Mouse (Mus musculus) cerebellum, adult 8-10 months (tissue): ENCODE measurements around the gene Prpf31.

Source experiments
- DNase-seq: peaks from one replicate; pipeline ENCODE4 v3.0.0; 2022

Gene Prpf31

GRCm38 (mm10) chr7:3630478-3630815 lies 662 bp downstream of the Prpf31 start:
- DNase-seq, result no peak

- no peak for DNase-seq
Measured at GRCm38 (mm10) chr7:3643412-3643811, 13.6 kb downstream of the Prpf31 start.

GRCm38 (mm10) chr7:3643843-3644242 lies 14.1 kb downstream of the Prpf31 start:
- DNase-seq, result no peak

- DNase-seq, result no peak
Measured at GRCm38 (mm10) chr7:3644348-3644671, 14.5 kb downstream of the Prpf31 start.

- peak; percentile 98 for DNase-seq
Measured at GRCm38 (mm10) chr7:3644672-3645487, 15.1 kb downstream of the Prpf31 start, which contains the start of gene Cnot3. Cnot3 (plus strand) TSS chr7:3645268.

GRCm38 (mm10) chr7:3645488-3646025 lies 15.8 kb downstream of the Prpf31 start:
- DNase-seq, result no peak

- no peak for DNase-seq
Measured at GRCm38 (mm10) chr7:3646188-3646587, 16.4 kb downstream of the Prpf31 start.

GRCm38 (mm10) chr7:3646641-3647040 lies 16.9 kb downstream of the Prpf31 start:
- DNase-seq, result no peak

- no peak for DNase-seq
Measured at GRCm38 (mm10) chr7:3656966-3657365, 27.2 kb downstream of the Prpf31 start.

GRCm38 (mm10) chr7:3658578-3658977 lies 28.8 kb downstream of the Prpf31 start:
- no peak for DNase-seq

GRCm38 (mm10) chr7:3664524-3665214 lies 34.9 kb downstream of the Prpf31 start:
- DNase-seq, result no peak

- peak; percentile 95 for DNase-seq
Measured at GRCm38 (mm10) chr7:3665215-3666114, 35.7 kb downstream of the Prpf31 start, which contains the start of gene Leng1. Leng1 (minus strand) TSS chr7:3665840.

GRCm38 (mm10) chr7:3666921-3667391 lies 37.2 kb downstream of the Prpf31 start:
- DNase-seq, result no peak

GRCm38 (mm10) chr7:3674507-3675227 lies 44.9 kb downstream of the Prpf31 start:
- DNase-seq, result peak; percentile 81

GRCm38 (mm10) chr7:3675228-3675548 lies 45.4 kb downstream of the Prpf31 start:
- no peak for DNase-seq

- no peak for DNase-seq
Measured at GRCm38 (mm10) chr7:3676371-3676770, 46.6 kb downstream of the Prpf31 start.

GRCm38 (mm10) chr7:3677342-3677741 lies 47.6 kb downstream of the Prpf31 start, which contains the start of gene Tmc4:
Tmc4 (minus strand) TSS chr7:3677553.
- DNase-seq, result no peak

GRCm38 (mm10) chr7:3683908-3684550 lies 54.2 kb downstream of the Prpf31 start:
- no peak for DNase-seq

GRCm38 (mm10) chr7:3684698-3685097 lies 54.9 kb downstream of the Prpf31 start:
- no peak for DNase-seq

- DNase-seq, result peak; percentile 59
Measured at GRCm38 (mm10) chr7:3685400-3686187, 55.8 kb downstream of the Prpf31 start.

- no peak for DNase-seq
Measured at GRCm38 (mm10) chr7:3691919-3692318, 62.1 kb downstream of the Prpf31 start.
